Mouse (Mus musculus) neural tube, embryonic 12.5 days (tissue): ENCODE data around the gene Kif1a. TPM values are rescaled to one million over a fixed set of nuclear protein-coding genes. Genes with fewer than 3 reads are reported as not detected.

Experiments used
- ATAC-seq: fragments of 200-750 bp; cut with Nextera tagmentation; 2 replicates; pipeline ENCODE4 v1.8.0; 2017; ENCODE audit warnings: low read depth, mild to moderate bottlenecking, moderate TSS enrichment, moderate library complexity; ENCODE audit not compliant: low FRiP score
- H3K27ac ChIP-seq: fragments of 300-500 bp; sonication (generic); 2 replicates; pipeline ENCODE4 v1.5.1; 2016
- H3K27me3 ChIP-seq: fragments of 300-500 bp; sonication (generic); replicated peaks from 2 replicates; pipeline ENCODE4 v1.6.1; 2016; ENCODE audit warnings: mild to moderate bottlenecking
- H3K36me3 ChIP-seq: fragments of 300-500 bp; sonication (generic); 2 replicates; pipeline ENCODE4 v1.6.1; 2016; ENCODE audit warnings: mild to moderate bottlenecking
- H3K4me1 ChIP-seq: fragments of 300-500 bp; sonication (generic); 2 replicates; pipeline ENCODE4 v1.6.1; 2016
- H3K4me2 ChIP-seq: fragments of 300-500 bp; sonication (generic); replicated peaks from 2 replicates; pipeline ENCODE4 v1.6.1; 2016; ENCODE audit warnings: mild to moderate bottlenecking
- H3K4me3 ChIP-seq: fragments of 300-500 bp; sonication (generic); 2 replicates; pipeline ENCODE4 v1.5.1; 2016
- H3K9ac ChIP-seq: fragments of 300-500 bp; sonication (generic); 2 replicates; pipeline ENCODE4 v1.6.1; 2016; ENCODE audit warnings: mild to moderate bottlenecking
- H3K9me3 ChIP-seq: fragments of 300-500 bp; sonication (generic); 2 replicates; pipeline ENCODE4 v1.6.1; 2016; ENCODE audit warnings: mild to moderate bottlenecking
- WGBS: fragments of 180-500 bp; shearing (Covaris S2); methylation state at CpG from one replicate; pipeline ENCODE4 v1.1.7; 2016; 5-methylcytosine and 5-hydroxymethylcytosine counted together
- polyA plus RNA-seq: library from polyadenylated mRNA; unstranded; fragments of >200 nt; fragmentation: Nextera tagmentation; extraction: Ambion mirVana; gene quantifications from 2 replicates; pipeline ENCODE4 v1.2.1, GENCODE M21; 2016

Kif1a gene
- polyA plus RNA-seq, 1 experiment from 2014 or later, result 136 TPM

DNA sequence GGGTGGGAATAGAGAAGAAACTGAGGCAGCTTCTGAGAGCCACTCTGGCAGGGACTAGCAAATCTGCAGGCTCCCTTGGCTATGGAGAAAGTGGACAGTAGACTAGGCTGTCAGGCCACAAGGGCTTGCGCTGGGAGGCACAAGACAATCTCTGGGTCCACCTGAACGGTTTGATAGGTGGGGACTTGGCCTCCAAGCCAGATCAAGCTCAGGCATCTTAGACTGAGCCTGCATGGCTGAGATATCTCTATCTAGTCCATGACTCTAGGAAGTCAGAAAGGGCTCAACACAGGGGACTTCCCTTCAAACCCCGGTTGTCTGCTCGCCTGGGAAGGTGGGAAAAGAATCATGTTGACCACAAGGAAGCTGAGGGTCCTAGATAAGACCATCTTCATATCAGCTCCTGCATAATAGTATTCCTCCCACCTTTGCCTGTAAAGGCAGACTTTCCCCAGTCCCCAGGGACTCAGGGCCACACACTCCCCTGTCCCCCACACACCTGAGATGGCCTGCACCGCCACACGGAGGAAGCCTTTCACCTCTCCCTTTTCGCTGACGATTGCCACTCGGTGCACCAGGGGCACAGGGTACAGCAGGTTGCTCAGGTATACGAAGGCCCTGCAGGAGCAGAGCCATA, 55.5 kb downstream of the Kif1a start:
- no peak overlapping the region for H3K4me2 ChIP-seq
- H3K9me3 ChIP-seq, result no peaks in the 10 kb centered on the region
- H3K36me3 ChIP-seq, result peaks cover 75% of the 10 kb centered on the region
- 92% methylated on average over 10 of the region's 10 CpGs for WGBS
- no peak overlapping the region for H3K27ac ChIP-seq
- no peak overlapping the region for H3K4me3 ChIP-seq
- no peak for ATAC-seq
- H3K27me3 ChIP-seq, result no peaks in the 10 kb centered on the region
- no peaks in the 10 kb centered on the region for H3K4me1 ChIP-seq
- H3K9ac ChIP-seq, result no peak overlapping the region

GRCm38 (mm10) chr1:93035981-93036380, 65.8 kb downstream of the Kif1a start:
- peaks cover 84% of the 10 kb centered on the region for H3K36me3 ChIP-seq

DNA sequence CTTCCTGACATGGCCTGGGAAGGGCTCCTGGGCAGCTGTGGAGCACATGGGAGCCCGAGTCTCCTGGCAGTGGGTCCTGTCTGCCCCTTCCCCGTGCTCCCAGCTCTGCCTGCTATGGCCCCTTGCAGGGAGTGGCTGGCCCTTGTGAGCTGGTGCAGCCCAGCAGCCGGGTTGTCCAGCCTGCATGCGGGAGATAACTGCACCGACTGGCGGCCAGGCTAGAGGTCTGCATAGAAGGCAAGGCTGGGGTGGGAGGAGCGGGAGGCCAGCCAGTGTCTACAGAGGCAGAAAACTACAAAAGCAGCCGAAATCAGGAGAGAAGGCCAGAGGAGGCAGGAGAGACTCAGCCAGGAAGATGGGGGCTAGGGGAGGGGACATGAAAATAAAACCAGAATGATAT, 67.8 kb downstream of the Kif1a start:
- Histone ChIP-seq H3K27me3 (no peaks in the 10 kb centered on the region), H3K4me3 (no peak overlapping the region), H3K27ac (no peak overlapping the region), H3K9me3 (no peaks in the 10 kb centered on the region), H3K4me2 (no peak overlapping the region), H3K9ac (no peak overlapping the region), H3K36me3 (peaks cover 69% of the 10 kb centered on the region), H3K4me1 (no peaks in the 10 kb centered on the region)
- ATAC-seq, result no peak
- WGBS, result 47% methylated on average over 8 of the region's 8 CpGs

More at GRCm38 (mm10) chr1:93035981-93036380, 65.8 kb downstream of the Kif1a start:
- Histone ChIP-seq H3K9ac (no peak overlapping the region), H3K27me3 (no peaks in the 10 kb centered on the region), H3K4me1 (no peaks in the 10 kb centered on the region), H3K4me3 (no peak overlapping the region), H3K27ac (no peak overlapping the region), H3K4me2 (no peak overlapping the region), H3K9me3 (no peaks in the 10 kb centered on the region)
- 83% methylated on average over 4 of the region's 4 CpGs for WGBS
- no peak for ATAC-seq

GRCm38 (mm10) chr1:93031199-93031598, 70.6 kb downstream of the Kif1a start:
- WGBS, result 92% methylated on average over 3 of the region's 3 CpGs
- no peaks in the 10 kb centered on the region for H3K27me3 ChIP-seq
- no peaks in the 10 kb centered on the region for H3K9me3 ChIP-seq
- H3K4me1 ChIP-seq, result no peaks in the 10 kb centered on the region
- no peak overlapping the region for H3K4me3 ChIP-seq
- no peak overlapping the region for H3K9ac ChIP-seq
- no peak overlapping the region for H3K27ac ChIP-seq
- peaks cover 64% of the 10 kb centered on the region for H3K36me3 ChIP-seq
- no peak for ATAC-seq
- no peak overlapping the region for H3K4me2 ChIP-seq

GRCm38 (mm10) chr1:93030060-93030459, 71.7 kb downstream of the Kif1a start:
- no peak overlapping the region for H3K4me3 ChIP-seq
- no peak for ATAC-seq
- 83% methylated on average over 2 of the region's 2 CpGs for whole genome bisulfite sequencing
- H3K4me2 ChIP-seq, result no peak overlapping the region
- no peaks in the 10 kb centered on the region for H3K9me3 ChIP-seq
- no peak overlapping the region for H3K9ac ChIP-seq
- no peak overlapping the region for H3K27ac ChIP-seq
- peaks cover 62% of the 10 kb centered on the region for H3K36me3 ChIP-seq
- no peaks in the 10 kb centered on the region for H3K4me1 ChIP-seq
- no peaks in the 10 kb centered on the region for H3K27me3 ChIP-seq

- Histone ChIP-seq H3K4me2 (no peak overlapping the region), H3K27me3 (no peaks in the 10 kb centered on the region), H3K36me3 (peaks cover 62% of the 10 kb centered on the region), H3K4me1 (no peaks in the 10 kb centered on the region), H3K9ac (no peak overlapping the region), H3K9me3 (no peaks in the 10 kb centered on the region), H3K27ac (no peak overlapping the region), H3K4me3 (no peak overlapping the region)
- 93% methylated on average over 10 of the region's 10 CpGs for WGBS
- no peak for ATAC-seq
Measured at GRCm38 (mm10) chr1:93029387-93029786, 72.4 kb downstream of the Kif1a start.

DNA sequence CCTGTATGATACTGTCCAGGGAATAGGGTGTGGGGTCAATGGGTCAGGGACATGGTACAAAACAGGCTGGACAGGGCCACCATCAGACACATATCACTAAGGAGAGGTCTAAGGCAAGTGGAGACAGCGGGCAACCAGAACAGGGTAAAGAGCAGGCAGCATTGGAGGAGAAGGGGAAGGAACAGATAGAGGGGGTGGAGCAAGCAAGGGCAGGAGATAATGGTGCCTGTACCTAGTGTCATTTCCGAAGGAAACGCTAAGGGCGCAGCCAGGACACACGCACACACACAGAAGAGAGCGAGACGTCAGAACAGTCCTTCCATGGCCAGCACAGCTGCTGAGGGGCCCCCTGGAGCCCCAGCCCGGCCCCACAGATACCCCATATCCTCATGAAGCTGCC, 75.2 kb downstream of the Kif1a start:
- Histone ChIP-seq H3K27ac (0 out of 2 replicates have a peak overlapping the region, but pooled peaks have one; percentile 3), H3K36me3 (peaks cover 64% of the 10 kb centered on the region), H3K4me2 (no peak overlapping the region), H3K4me3 (no peak overlapping the region), H3K9ac (no peak overlapping the region), H3K4me1 (no peaks in the 10 kb centered on the region), H3K27me3 (no peaks in the 10 kb centered on the region), H3K9me3 (no peaks in the 10 kb centered on the region)
- WGBS, result 85% methylated on average over 8 of the region's 8 CpGs
- no peak for ATAC-seq

DNA sequence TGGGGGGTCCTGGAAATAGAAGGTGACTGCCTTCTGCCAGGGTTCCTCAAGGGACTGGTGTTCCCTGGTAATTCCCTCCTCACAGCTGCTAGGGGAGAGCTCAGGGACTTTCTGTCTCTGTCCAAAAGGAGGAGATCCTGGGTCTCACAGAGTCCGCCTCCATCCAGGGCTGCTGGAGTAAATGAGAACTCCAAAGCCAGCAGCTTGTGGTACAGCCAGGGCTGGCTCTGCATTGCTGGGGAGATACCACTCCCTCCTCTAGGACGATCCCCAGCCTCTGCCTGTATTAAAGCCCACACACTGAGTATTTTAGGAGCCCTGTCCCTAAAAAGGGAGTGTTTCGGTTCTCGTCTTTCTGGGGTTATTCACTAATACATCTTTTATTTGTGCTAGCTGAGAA, 81.1 kb downstream of the Kif1a start:
- WGBS, result 78% methylated on average over 4 of the region's 4 CpGs
- H3K36me3 ChIP-seq, result peaks cover 80% of the 10 kb centered on the region

DNA sequence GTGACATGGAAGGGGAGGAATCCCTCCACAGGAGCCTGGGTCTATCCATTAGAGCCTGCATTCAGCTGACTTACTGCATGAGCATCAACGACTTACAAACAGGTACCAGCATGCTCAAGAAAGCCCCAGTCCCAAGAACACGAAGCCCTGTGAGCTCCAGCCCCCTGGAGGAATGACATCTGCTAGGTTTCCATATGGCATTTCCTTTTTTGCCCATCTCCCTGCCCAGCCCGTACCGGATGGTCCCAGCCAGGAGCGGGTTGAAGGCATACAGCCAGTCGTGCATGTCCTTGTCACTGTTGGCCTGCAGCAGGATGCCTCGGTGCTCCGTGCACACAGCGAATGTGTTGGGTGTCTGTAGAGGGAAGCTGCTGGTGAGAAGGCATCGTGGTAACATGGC, 83.0 kb downstream of the Kif1a start:
- Histone ChIP-seq H3K9ac (no peak overlapping the region), H3K4me3 (no peak overlapping the region), H3K27me3 (no peaks in the 10 kb centered on the region), H3K4me1 (no peaks in the 10 kb centered on the region), H3K4me2 (no peak overlapping the region), H3K36me3 (peaks cover 64% of the 10 kb centered on the region), H3K9me3 (no peaks in the 10 kb centered on the region), H3K27ac (no peak overlapping the region)
- ATAC-seq, result no peak
- WGBS, result 86% methylated on average over 10 of the region's 10 CpGs

More for the DNA sequence above, 81.1 kb downstream of the Kif1a start:
- no peaks in the 10 kb centered on the region for H3K9me3 ChIP-seq
- no peak overlapping the region for H3K4me3 ChIP-seq
- no peak for ATAC-seq
- no peak overlapping the region for H3K4me2 ChIP-seq
- H3K4me1 ChIP-seq, result no peaks in the 10 kb centered on the region
- no peak overlapping the region for H3K9ac ChIP-seq
- no peak overlapping the region for H3K27ac ChIP-seq
- no peaks in the 10 kb centered on the region for H3K27me3 ChIP-seq

DNA sequence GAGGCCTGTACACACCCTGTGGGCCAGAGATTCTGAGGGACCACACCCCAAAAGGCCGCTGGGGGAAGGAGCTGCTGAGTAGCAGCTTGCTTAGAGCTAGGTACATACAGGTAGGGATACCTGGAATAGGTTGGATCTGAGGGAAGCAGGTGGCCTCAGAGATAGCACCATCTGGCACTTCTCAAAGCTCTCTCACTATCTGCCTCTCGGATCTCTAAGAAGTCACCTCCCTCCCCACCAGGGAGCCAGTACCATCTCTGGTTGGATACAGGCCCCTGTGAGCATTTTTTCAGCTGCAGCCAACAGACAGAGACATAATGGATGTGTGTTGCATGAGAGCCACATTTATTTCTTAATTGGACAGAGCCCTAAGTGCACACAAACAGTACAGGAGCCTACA, 86.6 kb downstream of the Kif1a start:
- no peak overlapping the region for H3K4me3 ChIP-seq
- no peaks in the 10 kb centered on the region for H3K4me1 ChIP-seq
- no peaks in the 10 kb centered on the region for H3K27me3 ChIP-seq
- no peak overlapping the region for H3K4me2 ChIP-seq
- 67% methylated on average over 2 of the region's 2 CpGs for WGBS
- H3K9me3 ChIP-seq, result no peaks in the 10 kb centered on the region
- peaks cover 33% of the 10 kb centered on the region for H3K36me3 ChIP-seq
- H3K27ac ChIP-seq, result no peak overlapping the region
- H3K9ac ChIP-seq, result no peak overlapping the region
- ATAC-seq, result no peak

DNA sequence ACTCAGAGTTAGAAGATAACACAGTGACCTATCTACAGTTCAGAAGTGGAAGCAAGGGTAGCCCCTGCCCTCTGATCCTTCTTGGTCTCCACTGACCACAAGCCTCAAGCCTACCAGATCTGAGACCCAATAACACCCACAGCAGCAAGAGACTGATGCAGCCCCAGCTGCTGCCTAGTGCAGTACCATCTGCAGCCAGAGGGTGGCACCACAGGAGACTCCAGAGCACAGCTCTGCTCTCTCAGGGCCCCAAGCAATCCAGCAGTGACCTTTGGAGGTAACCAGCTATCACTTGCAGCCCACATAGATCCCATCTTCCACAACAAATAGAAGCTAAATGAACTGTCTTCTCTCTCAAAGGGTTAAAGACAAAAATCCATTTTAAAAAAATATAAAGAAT, 87.3 kb downstream of the Kif1a start:
- Histone ChIP-seq H3K36me3 (peaks cover 26% of the 10 kb centered on the region), H3K4me2 (no peak overlapping the region), H3K4me1 (no peaks in the 10 kb centered on the region), H3K9me3 (no peaks in the 10 kb centered on the region), H3K27me3 (no peaks in the 10 kb centered on the region), H3K9ac (no peak overlapping the region), H3K27ac (no peak overlapping the region), H3K4me3 (no peak overlapping the region)
- ATAC-seq, result peak; percentile 41; the same call in 1 of the 2 replicates

DNA sequence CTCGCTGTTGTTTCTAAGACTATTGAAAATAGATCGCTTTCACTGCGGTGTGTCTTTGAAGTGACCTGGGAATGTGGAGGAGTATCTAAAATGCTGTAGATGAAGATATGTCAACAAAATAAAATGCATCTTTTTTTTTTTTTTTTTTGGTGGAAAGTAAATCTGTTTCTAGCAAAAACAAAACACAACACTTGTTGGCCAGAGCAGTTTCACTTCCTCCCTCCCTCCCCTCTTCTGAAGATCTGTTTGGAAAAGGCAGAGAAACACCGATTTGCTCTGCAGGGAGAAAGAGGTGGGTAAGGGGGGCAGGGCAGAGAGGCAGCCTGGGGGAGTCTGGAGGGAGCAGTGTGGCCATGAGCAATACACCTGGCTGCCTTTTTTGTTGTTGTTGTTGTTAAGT, 88.4 kb downstream of the Kif1a start:
- H3K4me1 ChIP-seq, result no peaks in the 10 kb centered on the region
- no peak overlapping the region for H3K4me2 ChIP-seq
- H3K27ac ChIP-seq, result no peak overlapping the region
- no peak overlapping the region for H3K4me3 ChIP-seq
- peaks cover 17% of the 10 kb centered on the region; the same call in 1 of the 2 replicates for H3K36me3 ChIP-seq
- no peak for ATAC-seq
- no peaks in the 10 kb centered on the region for H3K27me3 ChIP-seq
- WGBS, result 84% methylated on average over 4 of the region's 4 CpGs
- H3K9ac ChIP-seq, result no peak overlapping the region
- no peaks in the 10 kb centered on the region for H3K9me3 ChIP-seq

GRCm38 (mm10) chr1:93012103-93012585, 89.6 kb downstream of the Kif1a start:
- Histone ChIP-seq H3K27me3 (no peaks in the 10 kb centered on the region), H3K9ac (no peak overlapping the region), H3K27ac (no peak overlapping the region), H3K36me3 (0 out of 2 replicates have a peak, but pooled peaks cover 5% of the 10 kb centered on the region), H3K4me1 (no peaks in the 10 kb centered on the region), H3K4me3 (no peak overlapping the region), H3K9me3 (no peaks in the 10 kb centered on the region), H3K4me2 (no peak overlapping the region)
- ATAC-seq, result no peak
- 76% methylated on average over 7 of the region's 7 CpGs for WGBS
